Mouse (Mus musculus): ENCODE results near the gene Itih2. TPM values are rescaled to one million over a fixed set of nuclear protein-coding genes. Genes with fewer than 3 reads are reported as not detected.

The Itih2 gene
- polyA plus RNA-seq, 1 experiment from 2014 or later: 6.1 TPM

Other genes starting within 250 kb of the Itih2 start
- gene 9230102O04Rik, start 241.9 kb downstream of the Itih2 start, polyA plus RNA-seq (2014; fragmentation: Nextera tagmentation; extraction: Ambion mirVana): 0.51 and 0.89 TPM in 2 replicates
- 9.7 and 9.8 TPM in 2 replicates for gene Gata3, start 241.4 kb downstream of the Itih2 start, polyA plus RNA-seq (2014; fragmentation: Nextera tagmentation; extraction: Ambion mirVana)
- 10.0 and 11.9 TPM in 2 replicates for gene Taf3, start 82.8 kb downstream of the Itih2 start, polyA plus RNA-seq (2014; fragmentation: Nextera tagmentation; extraction: Ambion mirVana)
- 1,104 and 1,135 TPM in 2 replicates for gene Atp5c1, start 50.9 kb downstream of the Itih2 start, polyA plus RNA-seq (2014; fragmentation: Nextera tagmentation; extraction: Ambion mirVana)
- gene Kin, start 50.8 kb downstream of the Itih2 start, polyA plus RNA-seq (2014; fragmentation: Nextera tagmentation; extraction: Ambion mirVana): 22.6 and 27.7 TPM in 2 replicates
- 2.7 and 3.8 TPM in 2 replicates for gene Itih5, start 22.2 kb upstream of the Itih2 start, polyA plus RNA-seq (2014; fragmentation: Nextera tagmentation; extraction: Ambion mirVana)
- gene Sfmbt2, start 239.1 kb upstream of the Itih2 start, polyA plus RNA-seq (2014; fragmentation: Nextera tagmentation; extraction: Ambion mirVana): 1.5 and 1.6 TPM in 2 replicates